Mouse (Mus musculus): ENCODE measurements around the gene Ttc28.

GRCm38 (mm10) chr5:111218111-111218891, 338.7 kb downstream of the Ttc28 start:
- TF ChIP-seq CTCF (IDR thresholded peaks at IDR 0.05; ENCODE audit: control insufficient read depth, insufficient read depth, insufficient read length) (no peak), USF1 (IDR thresholded peaks at IDR 0.05; ENCODE audit: low read depth) (no peak)
